Mouse (Mus musculus) right cerebral cortex, postnatal 36 days (tissue): Measurements from ENCODE around the gene Srsf5.

Experiments
- DNase-seq, 2 experiments: peaks; one replicate each; pipeline ENCODE4 v3.0.0; 2022; ENCODE audit warnings: low spot score in 2 of 2, mixed read lengths in 1 of 2

Srsf5 gene

GRCm38 (mm10) chr12:80997652-80998051, 52.3 kb downstream of the Srsf5 start:
- no peak for DNase-seq

- no peak for DNase-seq
These were observed 53.4 kb downstream of the Srsf5 start for GRCm38 (mm10) chr12:80998528-80999221.
